Mouse (Mus musculus) lung, embryonic 16.5 days (tissue): ENCODE data around the gene Foxd3. TPM values are rescaled to one million over a fixed set of nuclear protein-coding genes. Genes with fewer than 3 reads are reported as not detected.

Experiments used
- ATAC-seq: fragments of 200-750 bp; cut with Nextera tagmentation; 2 replicates; pipeline ENCODE4 v1.8.0; 2017; ENCODE audit warnings: low read depth, mild to moderate bottlenecking, moderate library complexity
- H3K27ac ChIP-seq: fragments of 300-500 bp; sonication (generic); 2 replicates; pipeline ENCODE4 v1.5.1; 2014; ENCODE audit warnings: mild to moderate bottlenecking, control low read depth, low read length
- H3K27me3 ChIP-seq: fragments of 300-500 bp; sonication (generic); 2 replicates; pipeline ENCODE4 v1.6.1; 2014; ENCODE audit warnings: low read depth, low read length, mixed read lengths; ENCODE audit not compliant: control insufficient read depth, insufficient read depth
- H3K36me3 ChIP-seq: fragments of 300-500 bp; sonication (generic); 2 replicates; pipeline ENCODE4 v1.6.1; 2014; ENCODE audit warnings: low read length; ENCODE audit not compliant: control insufficient read depth, insufficient read depth
- H3K4me1 ChIP-seq: fragments of 300-500 bp; sonication (generic); replicated peaks from 2 replicates; pipeline ENCODE4 v1.6.1; 2014; ENCODE audit warnings: low read length, mixed read lengths; ENCODE audit not compliant: control insufficient read depth, insufficient read depth
- H3K4me2 ChIP-seq: fragments of 300-500 bp; sonication (generic); 2 replicates; pipeline ENCODE4 v1.6.1; 2014; ENCODE audit warnings: low read depth, low read length, control low read depth
- H3K4me3 ChIP-seq: fragments of 300-500 bp; sonication (generic); 2 replicates; pipeline ENCODE4 v1.5.1; 2014; ENCODE audit warnings: mild to moderate bottlenecking, low read length, control low read depth
- H3K9ac ChIP-seq: fragments of 300-500 bp; sonication (generic); 2 replicates; pipeline ENCODE4 v1.6.1; 2014; ENCODE audit warnings: low read length, control low read depth
- H3K9me3 ChIP-seq: fragments of 300-500 bp; sonication (generic); 2 replicates; pipeline ENCODE4 v1.6.1; 2016; ENCODE audit warnings: low read length; ENCODE audit not compliant: control insufficient read depth
- WGBS: fragments of 180-500 bp; shearing (Covaris S2); extraction: QIAGEN DNeasy Blood & Tissue Kit; methylation state at CpG from one replicate; pipeline ENCODE4 v1.1.7; 2014; 5-methylcytosine and 5-hydroxymethylcytosine counted together
- polyA plus RNA-seq: library from polyadenylated mRNA; unstranded; fragments of >200 nt; fragmentation: Nextera tagmentation; extraction: Ambion mirVana; gene quantifications from 2 replicates; pipeline ENCODE4 v1.2.1, GENCODE M21; 2015

Gene Foxd3
- polyA plus RNA-seq, 1 experiment from 2014 or later: 0.13 TPM

DNA sequence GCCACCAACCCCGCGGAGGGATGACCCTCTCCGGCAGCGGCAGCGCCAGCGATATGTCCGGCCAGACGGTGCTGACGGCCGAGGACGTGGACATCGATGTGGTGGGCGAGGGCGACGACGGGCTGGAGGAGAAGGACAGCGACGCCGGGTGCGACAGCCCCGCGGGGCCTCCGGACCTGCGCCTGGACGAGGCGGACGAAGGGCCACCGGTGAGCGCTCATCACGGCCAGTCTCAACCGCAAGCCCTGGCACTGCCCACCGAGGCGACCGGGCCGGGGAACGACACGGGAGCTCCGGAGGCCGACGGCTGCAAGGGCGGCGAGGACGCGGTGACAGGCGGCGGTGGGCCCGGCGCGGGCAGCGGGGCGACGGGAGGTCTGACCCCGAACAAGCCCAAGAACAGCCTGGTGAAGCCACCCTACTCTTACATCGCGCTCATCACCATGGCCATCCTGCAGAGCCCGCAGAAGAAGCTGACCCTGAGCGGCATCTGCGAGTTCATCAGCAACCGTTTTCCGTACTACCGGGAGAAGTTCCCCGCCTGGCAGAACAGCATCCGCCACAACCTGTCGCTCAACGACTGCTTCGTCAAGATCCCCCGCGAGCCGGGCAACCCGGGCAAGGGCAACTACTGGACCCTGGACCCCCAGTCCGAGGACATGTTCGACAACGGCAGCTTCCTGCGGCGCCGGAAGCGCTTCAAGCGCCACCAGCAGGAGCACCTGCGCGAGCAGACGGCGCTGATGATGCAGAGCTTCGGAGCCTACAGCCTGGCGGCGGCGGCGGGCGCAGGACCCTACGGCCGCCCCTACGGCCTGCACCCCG is 718 bp downstream of the Foxd3 start:
- Histone ChIP-seq H3K4me1 (peaks cover 15% of the 10 kb centered on the region), H3K27ac (no peak overlapping the region), H3K36me3 (no peaks in the 10 kb centered on the region), H3K4me2 (peak overlapping the region; percentile 43), H3K4me3 (peak overlapping the region; percentile 40), H3K9me3 (no peaks in the 10 kb centered on the region), H3K27me3 (peaks cover 84% of the 10 kb centered on the region), H3K9ac (no peak overlapping the region)
- peak; percentile 31; the same call in 1 of the 2 replicates for ATAC-seq
- WGBS: under 1% methylated on average over 78 of the region's 92 CpGs

DNA sequence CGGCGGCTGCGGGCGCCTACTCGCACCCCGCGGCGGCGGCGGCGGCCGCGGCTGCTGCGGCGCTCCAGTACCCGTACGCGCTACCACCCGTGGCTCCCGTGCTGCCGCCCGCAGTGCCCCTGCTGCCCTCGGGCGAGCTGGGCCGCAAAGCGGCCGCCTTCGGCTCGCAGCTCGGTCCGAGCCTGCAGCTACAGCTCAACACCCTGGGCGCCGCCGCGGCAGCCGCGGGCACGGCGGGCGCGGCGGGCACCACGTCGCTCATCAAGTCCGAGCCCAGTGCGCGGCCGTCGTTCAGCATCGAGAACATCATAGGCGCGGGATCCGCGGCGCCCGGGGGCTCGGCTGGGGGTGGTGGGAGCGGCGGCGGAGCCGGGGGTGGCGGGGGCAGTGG is 1.3 kb downstream of the Foxd3 start:
- Histone ChIP-seq H3K4me3 (peak overlapping the region; percentile 40), H3K9ac (no peak overlapping the region), H3K4me1 (peaks cover 15% of the 10 kb centered on the region), H3K36me3 (no peaks in the 10 kb centered on the region), H3K4me2 (peak overlapping the region; percentile 43), H3K27me3 (peaks cover 84% of the 10 kb centered on the region), H3K27ac (no peak overlapping the region), H3K9me3 (no peaks in the 10 kb centered on the region)
- under 1% methylated on average over 36 of the region's 62 CpGs for WGBS
- ATAC-seq: peak; percentile 5; the same call in 1 of the 2 replicates

DNA sequence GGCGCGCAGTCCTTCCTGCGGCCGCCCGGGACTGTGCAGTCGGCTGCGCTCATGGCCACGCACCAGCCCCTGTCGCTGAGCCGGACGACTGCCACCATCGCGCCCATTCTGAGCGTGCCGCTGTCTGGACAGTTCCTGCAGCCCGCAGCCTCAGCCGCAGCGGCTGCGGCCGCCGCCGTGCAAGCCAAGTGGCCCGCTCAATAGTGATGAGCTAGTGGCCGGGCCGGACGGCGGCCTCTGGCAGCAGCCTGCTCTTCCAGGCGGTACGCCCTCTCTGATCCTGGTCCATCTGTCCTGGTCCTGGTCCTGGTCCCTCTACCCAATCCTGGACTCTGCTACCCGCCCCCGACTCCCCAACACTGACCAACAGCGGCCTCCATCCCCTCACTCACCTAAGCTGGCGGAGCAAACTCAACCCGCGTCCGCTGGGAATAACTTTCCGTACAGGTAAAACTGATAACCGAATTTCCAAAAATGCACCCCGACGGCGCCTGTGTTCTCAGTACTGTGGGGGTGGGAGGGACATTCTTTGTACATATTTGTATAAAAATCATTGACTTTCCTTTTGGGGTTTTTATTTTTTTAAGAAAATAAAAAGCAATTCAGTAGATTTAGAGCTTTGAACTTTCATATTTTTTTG is 1.9 kb downstream of the Foxd3 start:
- under 1% methylated on average over 38 of the region's 41 CpGs for WGBS
- peaks cover 84% of the 10 kb centered on the region for H3K27me3 ChIP-seq
- peak overlapping the region; percentile 43 for H3K4me2 ChIP-seq
- H3K4me1 ChIP-seq: peaks cover 15% of the 10 kb centered on the region
- no peaks in the 10 kb centered on the region for H3K36me3 ChIP-seq
- peak overlapping the region; percentile 40 for H3K4me3 ChIP-seq
- ATAC-seq: peak; percentile 35
- no peak overlapping the region for H3K27ac ChIP-seq
- H3K9me3 ChIP-seq: no peaks in the 10 kb centered on the region
- no peak overlapping the region for H3K9ac ChIP-seq

DNA sequence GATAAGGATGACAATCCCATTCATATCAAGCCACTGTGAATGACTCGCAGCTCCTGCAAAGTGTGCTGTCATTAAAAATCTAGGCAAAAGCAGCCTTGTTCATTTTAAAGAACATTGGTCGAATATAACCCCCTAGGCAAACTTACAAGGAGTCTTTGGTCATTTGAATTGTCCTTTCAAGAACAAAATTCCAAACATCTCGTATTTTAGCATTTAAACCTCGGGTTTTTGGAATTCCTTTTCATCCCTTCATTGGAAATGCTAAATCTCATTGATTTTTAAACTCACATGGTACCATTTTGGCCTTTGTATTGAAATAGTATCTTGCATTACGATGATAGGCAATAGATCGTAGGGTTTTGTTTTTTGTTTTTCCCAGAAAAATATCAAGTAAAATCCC is 2.8 kb downstream of the Foxd3 start:
- H3K27ac ChIP-seq: no peak overlapping the region
- WGBS: 21% methylated on average over 6 of the region's 6 CpGs
- no peaks in the 10 kb centered on the region for H3K36me3 ChIP-seq
- H3K4me3 ChIP-seq: no peak overlapping the region
- H3K4me2 ChIP-seq: no peak overlapping the region
- peaks cover 84% of the 10 kb centered on the region for H3K27me3 ChIP-seq
- ATAC-seq: no peak
- H3K9me3 ChIP-seq: no peaks in the 10 kb centered on the region
- H3K9ac ChIP-seq: no peak overlapping the region
- H3K4me1 ChIP-seq: peaks cover 15% of the 10 kb centered on the region

DNA sequence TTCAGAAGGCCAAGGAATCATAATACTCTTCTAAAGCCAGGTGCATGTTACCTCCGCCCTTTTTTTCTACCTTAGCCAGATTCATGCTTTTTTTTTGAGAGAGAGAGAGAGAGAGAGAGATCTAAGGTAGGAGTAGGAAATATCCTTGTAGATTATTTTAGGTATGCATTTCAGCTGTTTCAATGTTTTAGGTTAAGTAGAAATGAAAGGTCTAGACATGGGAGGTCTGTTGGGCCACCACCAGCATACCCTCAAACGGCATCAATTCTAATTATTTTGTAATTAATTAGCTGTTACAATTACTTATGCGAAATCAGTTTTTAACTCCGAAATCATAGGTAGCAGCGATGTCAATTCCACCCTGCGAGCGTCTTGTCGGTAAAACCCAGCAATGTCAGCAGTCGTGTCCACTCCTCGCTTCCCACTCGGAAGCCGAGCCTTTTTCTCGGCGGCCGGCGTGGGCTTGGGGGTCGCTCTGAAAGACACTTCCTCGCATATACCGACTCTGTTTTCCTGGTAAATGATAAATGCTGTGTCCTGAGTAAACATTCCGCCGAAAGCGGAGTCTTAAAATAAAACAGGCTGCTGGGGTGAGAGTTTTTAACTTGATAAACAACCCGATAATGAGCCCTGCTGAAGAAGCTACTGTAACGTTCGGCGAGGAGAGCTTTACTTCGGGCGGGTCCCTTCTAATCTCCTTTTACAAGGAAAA is 3.4 kb downstream of the Foxd3 start:
- ATAC-seq: no peak
- WGBS: 2% methylated on average over 28 of the region's 28 CpGs
- no peak overlapping the region for H3K27ac ChIP-seq
- no peaks in the 10 kb centered on the region for H3K36me3 ChIP-seq
- H3K4me3 ChIP-seq: no peak overlapping the region
- no peaks in the 10 kb centered on the region for H3K9me3 ChIP-seq
- H3K9ac ChIP-seq: no peak overlapping the region
- H3K4me2 ChIP-seq: no peak overlapping the region
- H3K4me1 ChIP-seq: peaks cover 15% of the 10 kb centered on the region
- peaks cover 83% of the 10 kb centered on the region for H3K27me3 ChIP-seq

DNA sequence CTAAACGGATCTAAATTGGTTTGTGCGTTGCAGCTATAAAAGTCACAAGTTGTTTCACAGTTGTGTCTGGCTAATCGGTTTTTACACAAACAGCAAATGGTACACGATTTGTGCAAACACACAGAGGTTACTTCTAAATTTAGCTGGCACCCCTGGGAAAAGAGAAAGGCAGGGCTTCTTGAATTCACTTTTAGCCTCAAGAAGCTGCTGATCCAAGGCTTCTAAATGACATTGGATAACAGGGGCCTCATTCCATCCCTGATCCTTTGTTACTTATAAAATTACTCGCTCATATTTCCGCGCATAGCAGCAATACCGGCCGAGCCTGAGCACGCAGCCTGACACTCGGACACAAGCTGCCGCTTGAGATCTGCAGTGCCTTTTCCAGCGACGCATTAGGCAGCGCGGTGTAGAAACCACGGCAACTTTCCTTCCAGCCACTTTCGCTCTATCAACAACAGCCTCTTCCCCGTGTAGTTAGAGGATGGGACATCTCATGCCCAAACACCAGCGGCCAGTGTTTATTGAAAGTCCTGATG is 4.0 kb downstream of the Foxd3 start:
- Histone ChIP-seq H3K4me3 (no peak overlapping the region), H3K4me2 (no peak overlapping the region), H3K36me3 (no peaks in the 10 kb centered on the region), H3K4me1 (peaks cover 15% of the 10 kb centered on the region), H3K9ac (no peak overlapping the region), H3K27ac (no peak overlapping the region), H3K27me3 (peaks cover 82% of the 10 kb centered on the region), H3K9me3 (no peaks in the 10 kb centered on the region)
- no peak for ATAC-seq
- under 1% methylated on average over 20 of the region's 20 CpGs for WGBS

DNA sequence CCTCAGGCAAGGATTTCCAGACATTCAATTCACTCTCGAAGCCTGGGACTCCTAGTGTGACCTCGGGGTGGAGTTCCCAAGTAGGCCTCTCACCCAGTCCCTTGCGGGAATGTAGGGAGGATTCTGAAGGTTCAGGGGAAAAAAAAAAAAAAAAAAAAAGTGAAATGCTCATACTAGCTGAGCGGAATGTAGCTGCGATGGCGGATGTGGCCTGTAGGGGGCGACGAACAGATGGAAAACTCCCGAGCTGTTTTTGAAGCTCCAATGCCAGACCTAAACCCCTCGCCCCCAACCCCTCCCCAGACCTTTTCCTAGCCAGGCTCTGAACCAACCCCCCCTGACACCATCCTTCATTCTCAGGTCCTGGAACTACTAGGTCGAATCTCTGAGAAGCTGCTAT is 4.9 kb downstream of the Foxd3 start:
- H3K9me3 ChIP-seq: no peaks in the 10 kb centered on the region
- peak overlapping the region; percentile 43; the same call in 1 of the 2 replicates for H3K4me2 ChIP-seq
- H3K4me1 ChIP-seq: peaks cover 11% of the 10 kb centered on the region
- H3K36me3 ChIP-seq: no peaks in the 10 kb centered on the region
- no peak overlapping the region for H3K4me3 ChIP-seq
- H3K27me3 ChIP-seq: peaks cover 77% of the 10 kb centered on the region
- ATAC-seq: no peak
- H3K27ac ChIP-seq: no peak overlapping the region
- under 1% methylated on average over 11 of the region's 11 CpGs for WGBS
- no peak overlapping the region for H3K9ac ChIP-seq

DNA sequence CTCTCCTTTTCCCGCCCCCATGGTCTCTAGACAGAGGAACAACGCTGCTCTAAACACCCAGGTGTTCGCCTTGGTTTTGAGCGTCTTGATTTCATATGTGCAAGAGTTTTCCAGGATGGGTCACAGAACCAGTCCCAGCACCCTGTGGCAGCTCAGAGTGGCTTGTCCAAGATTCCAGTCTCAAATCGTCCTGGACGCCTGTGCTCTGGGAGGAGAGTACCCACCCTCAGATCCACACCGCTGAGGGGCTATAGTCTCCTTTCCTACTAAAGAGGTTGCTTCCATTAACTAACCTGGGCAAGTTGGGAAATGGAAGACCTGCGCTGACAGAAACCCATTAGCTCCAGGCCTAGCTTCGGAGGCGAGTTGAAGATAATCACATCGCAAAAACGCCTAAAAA is 5.9 kb downstream of the Foxd3 start:
- peaks cover 9% of the 10 kb centered on the region for H3K4me1 ChIP-seq
- WGBS: 8% methylated on average over 12 of the region's 12 CpGs
- H3K36me3 ChIP-seq: no peaks in the 10 kb centered on the region
- no peaks in the 10 kb centered on the region for H3K9me3 ChIP-seq
- no peak for ATAC-seq
- peaks cover 67% of the 10 kb centered on the region for H3K27me3 ChIP-seq
- no peak overlapping the region for H3K4me2 ChIP-seq
- no peak overlapping the region for H3K27ac ChIP-seq
- H3K9ac ChIP-seq: no peak overlapping the region
- H3K4me3 ChIP-seq: no peak overlapping the region

DNA sequence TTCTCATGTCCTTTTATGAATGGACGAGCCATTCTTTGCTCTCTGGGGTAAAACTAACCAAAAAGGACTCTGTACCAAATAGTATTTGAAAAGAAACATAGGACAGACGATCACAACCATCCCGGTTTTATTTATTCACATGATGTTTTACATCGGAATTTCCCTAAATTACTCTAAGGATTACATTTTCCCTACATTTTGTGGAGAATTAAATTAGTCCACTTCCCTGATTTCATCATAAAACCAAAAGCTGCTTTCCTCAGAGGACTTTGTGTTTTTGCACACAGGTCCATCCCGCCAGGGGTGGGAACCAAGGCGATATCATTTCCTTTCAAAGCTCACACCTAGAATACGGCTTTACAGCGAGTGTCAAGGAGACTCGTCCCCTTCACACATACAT is 6.3 kb downstream of the Foxd3 start:
- no peak for ATAC-seq
- no peak overlapping the region for H3K9ac ChIP-seq
- H3K4me1 ChIP-seq: peaks cover 4% of the 10 kb centered on the region
- H3K4me3 ChIP-seq: no peak overlapping the region
- H3K27me3 ChIP-seq: peaks cover 62% of the 10 kb centered on the region
- no peak overlapping the region for H3K4me2 ChIP-seq
- 9% methylated on average over 9 of the region's 9 CpGs for WGBS
- H3K9me3 ChIP-seq: no peaks in the 10 kb centered on the region
- no peaks in the 10 kb centered on the region for H3K36me3 ChIP-seq
- H3K27ac ChIP-seq: no peak overlapping the region
